Mouse (Mus musculus): Measurements from ENCODE around the gene Taf12. TPM values are rescaled to one million over a fixed set of nuclear protein-coding genes. Genes with fewer than 3 reads are reported as not detected.

The Taf12 gene
- total RNA-seq, 1 experiment = 21.9 TPM

- Histone ChIP-seq H3K9me3 (ENCODE audit: control insufficient read depth, insufficient read depth, low read depth, low read length) (no peaks in the 10 kb centered on the region), H3K4me1 (ENCODE audit: control insufficient read depth in 2 of 2, insufficient read depth in 2 of 2, low read length in 2 of 2, poor library complexity in 1 of 2) (peaks cover 0 to 5% of the 10 kb centered on the region in 2 experiments; a peak in 1 of 4 replicates), H3K9ac (ENCODE audit: insufficient read depth, low read depth, low read length, poor library complexity, severe bottlenecking) (no peak overlapping the region), H3K4me3 (ENCODE audit: insufficient read depth in 1 of 2, low read depth in 1 of 2, low read length in 2 of 2, poor library complexity in 1 of 2, severe bottlenecking in 1 of 2) (no peak overlapping the region), H3K36me3 (ENCODE audit: control insufficient read depth, insufficient read depth, low read length, poor library complexity, severe bottlenecking) (peaks cover 9% of the 10 kb centered on the region; the same call in 1 of the 2 replicates), H3K27ac (ENCODE audit: insufficient read depth, low read depth, low read length, poor library complexity, severe bottlenecking) (no peak overlapping the region)
- no peak for DNase-seq (ENCODE audit: low read depth, low spot score)
- TF ChIP-seq MAFK (IDR thresholded peaks at IDR 0.05; ENCODE audit: insufficient read depth, low read depth, low read length) = no peak
- TF ChIP-seq HCFC1 (IDR thresholded peaks at IDR 0.05; ENCODE audit: borderline replicate concordance, insufficient read depth, low read length) = no peak
- no peak for TF ChIP-seq ZNF384 (IDR thresholded peaks at IDR 0.05; ENCODE audit: low read depth, low read length)
- TF ChIP-seq CHD2 (IDR thresholded peaks at IDR 0.05; ENCODE audit: low read depth, low read length) = no peak
- TF ChIP-seq ZC3H11A (IDR thresholded peaks at IDR 0.05; ENCODE audit: borderline replicate concordance, low read depth, low read length) = no peak
- in situ Hi-C loops (cut with MboI; ENCODE audit: low sequenced_read_pairs in 2 of 2, unreplicated experiment in 2 of 2) = no loop called here
These were observed 18.8 kb downstream of the Taf12 start for GRCm38 (mm10) chr4:132292988-132293387.

- Histone ChIP-seq H3K4me1 (ENCODE audit: control insufficient read depth in 2 of 2, insufficient read depth in 2 of 2, low read length in 2 of 2, poor library complexity in 1 of 2) (peaks cover 0 to 5% of the 10 kb centered on the region in 2 experiments; a peak in 1 of 4 replicates), H3K9me3 (ENCODE audit: control insufficient read depth, insufficient read depth, low read depth, low read length) (no peaks in the 10 kb centered on the region), H3K36me3 (ENCODE audit: control insufficient read depth, insufficient read depth, low read length, poor library complexity, severe bottlenecking) (peaks cover 9% of the 10 kb centered on the region; the same call in 1 of the 2 replicates), H3K9ac (ENCODE audit: insufficient read depth, low read depth, low read length, poor library complexity, severe bottlenecking) (no peak overlapping the region), H3K27ac (ENCODE audit: insufficient read depth, low read depth, low read length, poor library complexity, severe bottlenecking) (no peak overlapping the region), H3K4me3 (ENCODE audit: insufficient read depth in 1 of 2, low read depth in 1 of 2, low read length in 2 of 2, poor library complexity in 1 of 2, severe bottlenecking in 1 of 2) (no peak overlapping the region)
- TF ChIP-seq CHD2 (IDR thresholded peaks at IDR 0.05; ENCODE audit: low read depth, low read length) (no peak), ZNF384 (IDR thresholded peaks at IDR 0.05; ENCODE audit: low read depth, low read length) (no peak), HCFC1 (IDR thresholded peaks at IDR 0.05; ENCODE audit: borderline replicate concordance, insufficient read depth, low read length) (no peak), MAFK (IDR thresholded peaks at IDR 0.05; ENCODE audit: insufficient read depth, low read depth, low read length) (no peak)
- no peak for DNase-seq (ENCODE audit: low read depth, low spot score)
- in situ Hi-C loops (cut with MboI; ENCODE audit: low sequenced_read_pairs in 2 of 2, unreplicated experiment in 2 of 2) = no loop called here
These were observed 19.6 kb downstream of the Taf12 start for GRCm38 (mm10) chr4:132293682-132294240.

GRCm38 (mm10) chr4:132295696-132296390, 21.7 kb downstream of the Taf12 start:
- TF ChIP-seq MAFK (IDR thresholded peaks at IDR 0.05; ENCODE audit: insufficient read depth, low read depth, low read length) (no peak), ZC3H11A (IDR thresholded peaks at IDR 0.05; ENCODE audit: borderline replicate concordance, low read depth, low read length) (no peak; the same call in 1 of the 2 replicates), HCFC1 (IDR thresholded peaks at IDR 0.05; ENCODE audit: borderline replicate concordance, insufficient read depth, low read length) (no peak), ZNF384 (IDR thresholded peaks at IDR 0.05; ENCODE audit: low read depth, low read length) (no peak), CHD2 (IDR thresholded peaks at IDR 0.05; ENCODE audit: low read depth, low read length) (no peak)
- no peak for DNase-seq (ENCODE audit: low read depth, low spot score)

GRCm38 (mm10) chr4:132299849-132300248, 25.7 kb downstream of the Taf12 start:
- peaks cover 0 to 11% of the 10 kb centered on the region in 2 experiments; a peak in 2 of 4 replicates for H3K4me1 ChIP-seq (ENCODE audit: control insufficient read depth in 2 of 2, insufficient read depth in 2 of 2, low read length in 2 of 2, poor library complexity in 1 of 2)
- in situ Hi-C loops (cut with MboI; ENCODE audit: low sequenced_read_pairs in 2 of 2, unreplicated experiment in 2 of 2) = no loop called here
- DNase-seq (ENCODE audit: low read depth, low spot score) = no peak
- H3K4me3 ChIP-seq (ENCODE audit: insufficient read depth in 1 of 2, low read depth in 1 of 2, low read length in 2 of 2, poor library complexity in 1 of 2, severe bottlenecking in 1 of 2) = no peak overlapping the region
- H3K9ac ChIP-seq (ENCODE audit: insufficient read depth, low read depth, low read length, poor library complexity, severe bottlenecking) = no peak overlapping the region
- no peaks in the 10 kb centered on the region for H3K36me3 ChIP-seq (ENCODE audit: control insufficient read depth, insufficient read depth, low read length, poor library complexity, severe bottlenecking)
- TF ChIP-seq ZNF384 (IDR thresholded peaks at IDR 0.05; ENCODE audit: low read depth, low read length) = no peak
- no peak for TF ChIP-seq MAFK (IDR thresholded peaks at IDR 0.05; ENCODE audit: insufficient read depth, low read depth, low read length)
- TF ChIP-seq CHD2 (IDR thresholded peaks at IDR 0.05; ENCODE audit: low read depth, low read length) = no peak
- TF ChIP-seq HCFC1 (IDR thresholded peaks at IDR 0.05; ENCODE audit: borderline replicate concordance, insufficient read depth, low read length) = no peak
- TF ChIP-seq ZC3H11A (IDR thresholded peaks at IDR 0.05; ENCODE audit: borderline replicate concordance, low read depth, low read length) = no peak
- H3K27ac ChIP-seq (ENCODE audit: insufficient read depth, low read depth, low read length, poor library complexity, severe bottlenecking) = no peak overlapping the region
- no peaks in the 10 kb centered on the region for H3K9me3 ChIP-seq (ENCODE audit: control insufficient read depth, insufficient read depth, low read depth, low read length)

More at GRCm38 (mm10) chr4:132295696-132296390, 21.7 kb downstream of the Taf12 start:
- in situ Hi-C loops (cut with MboI; ENCODE audit: low sequenced_read_pairs in 2 of 2, unreplicated experiment in 2 of 2) = no loop called here
- Histone ChIP-seq H3K4me1 (ENCODE audit: control insufficient read depth in 2 of 2, insufficient read depth in 2 of 2, low read length in 2 of 2, poor library complexity in 1 of 2) (peaks cover 0 to 8% of the 10 kb centered on the region in 2 experiments; a peak in 2 of 4 replicates), H3K9ac (ENCODE audit: insufficient read depth, low read depth, low read length, poor library complexity, severe bottlenecking) (no peak overlapping the region), H3K4me3 (ENCODE audit: insufficient read depth in 1 of 2, low read depth in 1 of 2, low read length in 2 of 2, poor library complexity in 1 of 2, severe bottlenecking in 1 of 2) (no peak overlapping the region), H3K27ac (ENCODE audit: insufficient read depth, low read depth, low read length, poor library complexity, severe bottlenecking) (no peak overlapping the region), H3K36me3 (ENCODE audit: control insufficient read depth, insufficient read depth, low read length, poor library complexity, severe bottlenecking) (peaks cover 9% of the 10 kb centered on the region; the same call in 1 of the 2 replicates), H3K9me3 (ENCODE audit: control insufficient read depth, insufficient read depth, low read depth, low read length) (no peaks in the 10 kb centered on the region)

Data from ES-E14 (cell line).